Comparison of ENCODE assay signal across 13 mouse cellular contexts in the genomic region with DNA sequence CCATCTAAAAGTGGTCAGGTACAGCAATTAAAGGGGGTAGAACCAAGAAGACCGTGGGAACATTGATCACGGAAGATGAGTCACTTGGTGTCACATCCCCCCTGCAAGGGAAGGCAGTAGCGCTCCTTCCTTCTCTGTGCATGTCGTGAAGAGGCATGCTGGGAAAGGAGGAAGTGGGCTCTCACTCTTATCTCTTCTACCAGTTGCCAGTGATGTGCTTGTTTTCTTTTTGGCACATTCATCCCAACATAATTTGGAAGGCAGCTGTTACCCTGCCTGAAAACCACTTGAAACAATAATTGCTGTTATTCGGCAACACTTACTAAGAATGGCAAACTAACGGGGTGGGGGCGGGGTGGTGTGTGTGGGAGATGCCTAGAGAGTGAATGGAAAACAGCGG.
"Had no signal": no experiment of that assay in that cellular context is flagged by ENCODE, and none has a peak within 500 bp of the region (broad histone marks: within the 10 kb centered on the region; RNA-seq: fewer than 3 reads in every experiment).

No protein-coding gene starts in this region.

- H3K9ac ChIP-seq: liver, embryonic 12.5 days; lung, embryonic 15.5 days; neural tube, embryonic 12.5 days had no signal

- H3K27ac ChIP-seq: limb, embryonic 10.5 days; liver, embryonic 12.5 days; lung, embryonic 15.5 days; midbrain, embryonic 10.5 days; neural tube, embryonic 12.5 days had no signal

- H3K4me3 ChIP-seq: limb, embryonic 10.5 days; liver, embryonic 12.5 days; lung, embryonic 15.5 days; midbrain, embryonic 10.5 days; neural tube, embryonic 12.5 days had no signal

- H3K4me1 ChIP-seq: limb, embryonic 10.5 days; liver, embryonic 12.5 days; lung, embryonic 15.5 days; midbrain, embryonic 10.5 days; neural tube, embryonic 12.5 days had no signal

- H3K27me3 ChIP-seq: liver, embryonic 12.5 days; lung, embryonic 15.5 days; neural tube, embryonic 12.5 days had no signal

- H3K4me2 ChIP-seq: liver, embryonic 12.5 days; lung, embryonic 15.5 days; neural tube, embryonic 12.5 days had no signal

- H3K36me3 ChIP-seq: limb, embryonic 10.5 days; liver, embryonic 12.5 days; lung, embryonic 15.5 days; midbrain, embryonic 10.5 days; neural tube, embryonic 12.5 days had no signal

- H3K9me3 ChIP-seq: limb, embryonic 10.5 days; liver, embryonic 12.5 days; lung, embryonic 15.5 days; midbrain, embryonic 10.5 days; neural tube, embryonic 12.5 days had no signal

- ATAC-seq: liver, embryonic 12.5 days had no signal

- DNase-seq: kidney, postnatal 14 days; lung, postnatal 14 days; midbrain, embryonic 14.5 days; retina, postnatal 1 day; right cerebral cortex, postnatal 4 days; spleen, adult 18-20 months; thymus, adult 18-20 months; thymus, postnatal 25 days had no signal
